Mouse (Mus musculus) neural tube, embryonic 15.5 days (tissue): ENCODE data around the gene Pde2a. TPM values are rescaled to one million over a fixed set of nuclear protein-coding genes. Genes with fewer than 3 reads are reported as not detected.
A peak's percentile ranks its signal among the peaks of the same experiment; 100 is the strongest.

ENCODE experiments used
- ATAC-seq: fragments of 200-750 bp; cut with Nextera tagmentation; 2 replicates; pipeline ENCODE4 v1.8.0; 2017; ENCODE audit warnings: mild to moderate bottlenecking, moderate TSS enrichment, moderate library complexity; ENCODE audit not compliant: low FRiP score
- H3K27ac ChIP-seq: fragments of 300-500 bp; sonication (generic); replicated peaks from 2 replicates; pipeline ENCODE4 v1.5.1; 2015; ENCODE audit warnings: mild to moderate bottlenecking, inconsistent platforms
- H3K27me3 ChIP-seq: fragments of 300-500 bp; sonication (generic); replicated peaks from 2 replicates; pipeline ENCODE4 v1.6.1; 2015; ENCODE audit warnings: inconsistent platforms
- H3K36me3 ChIP-seq: fragments of 300-500 bp; sonication (generic); 2 replicates; pipeline ENCODE4 v1.6.1; 2015; ENCODE audit warnings: inconsistent platforms
- H3K4me1 ChIP-seq: fragments of 300-500 bp; sonication (generic); 2 replicates; pipeline ENCODE4 v1.6.1; 2015; ENCODE audit warnings: inconsistent platforms
- H3K4me2 ChIP-seq: fragments of 300-500 bp; sonication (generic); 2 replicates; pipeline ENCODE4 v1.6.1; 2015; ENCODE audit warnings: inconsistent platforms, mild to moderate bottlenecking, moderate library complexity
- H3K4me3 ChIP-seq: fragments of 300-500 bp; sonication (generic); replicated peaks from 2 replicates; pipeline ENCODE4 v1.5.1; 2015; ENCODE audit warnings: mild to moderate bottlenecking, inconsistent platforms
- H3K9ac ChIP-seq: fragments of 300-500 bp; sonication (generic); replicated peaks from 2 replicates; pipeline ENCODE4 v1.6.1; 2015; ENCODE audit warnings: mild to moderate bottlenecking, inconsistent platforms
- H3K9me3 ChIP-seq: fragments of 300-500 bp; sonication (generic); replicated peaks from 2 replicates; pipeline ENCODE4 v1.6.1; 2016; ENCODE audit warnings: inconsistent platforms
- WGBS: fragments of 180-500 bp; shearing (Covaris S2); methylation state at CpG from one replicate; pipeline ENCODE4 v1.1.7; 2015; ENCODE audit warnings: mixed read lengths; 5-methylcytosine and 5-hydroxymethylcytosine counted together
- polyA plus RNA-seq: library from polyadenylated mRNA; unstranded; fragments of >200 nt; fragmentation: Nextera tagmentation; extraction: Ambion mirVana; gene quantifications from 2 replicates; pipeline ENCODE4 v1.2.1, GENCODE M21; 2015

Gene Pde2a
- polyA plus RNA-seq, 1 experiment from 2014 or later, result 27.9 TPM

GRCm38 (mm10) chr7:101427736-101428135, 6.2 kb downstream of the Pde2a start:
- no peak overlapping the region for H3K27ac ChIP-seq
- WGBS, result 15% methylated on average over 2 of the region's 2 CpGs
- H3K9me3 ChIP-seq, result no peaks in the 10 kb centered on the region

GRCm38 (mm10) chr7:101435038-101435437, 13.5 kb downstream of the Pde2a start:
- H3K4me2 ChIP-seq, result no peak overlapping the region
- H3K4me3 ChIP-seq, result no peak overlapping the region
- no peaks in the 10 kb centered on the region for H3K4me1 ChIP-seq
- H3K36me3 ChIP-seq, result no peaks in the 10 kb centered on the region
- 53% methylated on average over 6 of the region's 6 CpGs for WGBS
- H3K9me3 ChIP-seq, result no peaks in the 10 kb centered on the region
- H3K27ac ChIP-seq, result no peak overlapping the region
- ATAC-seq, result no peak
- H3K9ac ChIP-seq, result no peak overlapping the region
- no peaks in the 10 kb centered on the region for H3K27me3 ChIP-seq

More at GRCm38 (mm10) chr7:101427736-101428135, 6.2 kb downstream of the Pde2a start:
- H3K4me2 ChIP-seq, result no peak overlapping the region
- H3K4me1 ChIP-seq, result peaks cover 13% of the 10 kb centered on the region
- peaks cover 5% of the 10 kb centered on the region; the same call in 1 of the 2 replicates for H3K27me3 ChIP-seq
- no peak for ATAC-seq
- H3K4me3 ChIP-seq, result no peak overlapping the region
- H3K9ac ChIP-seq, result no peak overlapping the region
- no peaks in the 10 kb centered on the region for H3K36me3 ChIP-seq

- H3K9ac ChIP-seq, result no peak overlapping the region
- WGBS, result 11% methylated on average over 1 of the region's 1 CpGs
Observed at GRCm38 (mm10) chr7:101437876-101438275, 16.4 kb downstream of the Pde2a start.

GRCm38 (mm10) chr7:101443093-101443492, 21.6 kb downstream of the Pde2a start:
- H3K9ac ChIP-seq, result no peak overlapping the region
- no peaks in the 10 kb centered on the region for H3K36me3 ChIP-seq
- 62% methylated on average over 10 of the region's 10 CpGs for WGBS
- peaks cover 12% of the 10 kb centered on the region; the same call in 1 of the 2 replicates for H3K4me1 ChIP-seq
- H3K27ac ChIP-seq, result no peak overlapping the region
- H3K9me3 ChIP-seq, result no peaks in the 10 kb centered on the region
- no peak overlapping the region for H3K4me3 ChIP-seq
- ATAC-seq, result no peak
- H3K4me2 ChIP-seq, result no peak overlapping the region
- no peaks in the 10 kb centered on the region for H3K27me3 ChIP-seq

More at GRCm38 (mm10) chr7:101437876-101438275, 16.4 kb downstream of the Pde2a start:
- H3K27me3 ChIP-seq, result no peaks in the 10 kb centered on the region
- no peak overlapping the region for H3K4me2 ChIP-seq
- H3K4me3 ChIP-seq, result no peak overlapping the region
- no peak for ATAC-seq
- peaks cover 6% of the 10 kb centered on the region; the same call in 1 of the 2 replicates for H3K4me1 ChIP-seq
- no peaks in the 10 kb centered on the region for H3K9me3 ChIP-seq
- H3K27ac ChIP-seq, result no peak overlapping the region
- no peaks in the 10 kb centered on the region for H3K36me3 ChIP-seq

GRCm38 (mm10) chr7:101444211-101444610, 22.7 kb downstream of the Pde2a start:
- no peaks in the 10 kb centered on the region for H3K27me3 ChIP-seq
- no peak overlapping the region for H3K27ac ChIP-seq
- H3K9me3 ChIP-seq, result no peaks in the 10 kb centered on the region
- no peak overlapping the region for H3K4me2 ChIP-seq
- no peak for ATAC-seq
- no peak overlapping the region for H3K9ac ChIP-seq
- H3K4me1 ChIP-seq, result peaks cover 12% of the 10 kb centered on the region; the same call in 1 of the 2 replicates
- no peaks in the 10 kb centered on the region for H3K36me3 ChIP-seq
- WGBS, result 79% methylated on average over 4 of the region's 4 CpGs
- no peak overlapping the region for H3K4me3 ChIP-seq

- Histone ChIP-seq H3K9ac (no peak overlapping the region), H3K4me2 (no peak overlapping the region), H3K4me1 (peaks cover 28% of the 10 kb centered on the region; the same call in 1 of the 2 replicates), H3K9me3 (no peaks in the 10 kb centered on the region), H3K27ac (no peak overlapping the region), H3K4me3 (no peak overlapping the region), H3K36me3 (no peaks in the 10 kb centered on the region), H3K27me3 (peaks cover 26% of the 10 kb centered on the region)
- ATAC-seq, result no peak
- 22% methylated on average over 3 of the region's 3 CpGs for WGBS
Observed at GRCm38 (mm10) chr7:101449855-101450254, 28.4 kb downstream of the Pde2a start.

- no peak overlapping the region for H3K27ac ChIP-seq
- peaks cover 28% of the 10 kb centered on the region for H3K4me1 ChIP-seq
- ATAC-seq, result peak; percentile 91
- H3K9ac ChIP-seq, result peak overlapping the region; percentile 60
- no peaks in the 10 kb centered on the region for H3K9me3 ChIP-seq
- peaks cover 26% of the 10 kb centered on the region for H3K27me3 ChIP-seq
- H3K4me3 ChIP-seq, result peak overlapping the region; percentile 55
- WGBS, result under 1% methylated on average over 54 of the region's 68 CpGs
- no peaks in the 10 kb centered on the region for H3K36me3 ChIP-seq
- peak overlapping the region; percentile 100 for H3K4me2 ChIP-seq
Observed at GRCm38 (mm10) chr7:101450422-101451401, 29.2 kb downstream of the Pde2a start.

- Histone ChIP-seq H3K9ac (no peak overlapping the region), H3K9me3 (no peaks in the 10 kb centered on the region), H3K27ac (no peak overlapping the region), H3K27me3 (peaks cover 30% of the 10 kb centered on the region), H3K36me3 (no peaks in the 10 kb centered on the region), H3K4me3 (0 out of 2 replicates have a peak overlapping the region, but pooled peaks have one; percentile 55), H3K4me1 (peaks cover 37% of the 10 kb centered on the region), H3K4me2 (peak overlapping the region; percentile 100)
- ATAC-seq, result no peak
- 91% methylated on average over 3 of the region's 3 CpGs for WGBS
Observed at GRCm38 (mm10) chr7:101452669-101453068, 31.2 kb downstream of the Pde2a start.

GRCm38 (mm10) chr7:101453296-101453695, 31.8 kb downstream of the Pde2a start:
- Histone ChIP-seq H3K9ac (no peak overlapping the region), H3K9me3 (no peaks in the 10 kb centered on the region), H3K4me1 (peaks cover 38% of the 10 kb centered on the region), H3K36me3 (no peaks in the 10 kb centered on the region), H3K27me3 (peaks cover 30% of the 10 kb centered on the region), H3K27ac (no peak overlapping the region), H3K4me3 (0 out of 2 replicates have a peak overlapping the region, but pooled peaks have one; percentile 55), H3K4me2 (peak overlapping the region; percentile 100; the same call in 1 of the 2 replicates)
- WGBS, result 97% methylated on average over 3 of the region's 3 CpGs
- ATAC-seq, result no peak

GRCm38 (mm10) chr7:101453725-101454124, 32.2 kb downstream of the Pde2a start:
- H3K4me2 ChIP-seq, result peak overlapping the region; percentile 100; the same call in 1 of the 2 replicates
- peaks cover 38% of the 10 kb centered on the region for H3K4me1 ChIP-seq
- ATAC-seq, result no peak
- H3K4me3 ChIP-seq, result no peak overlapping the region
- no peaks in the 10 kb centered on the region for H3K9me3 ChIP-seq
- no peak overlapping the region for H3K27ac ChIP-seq
- H3K36me3 ChIP-seq, result no peaks in the 10 kb centered on the region
- H3K9ac ChIP-seq, result no peak overlapping the region
- 27% methylated on average over 8 of the region's 8 CpGs for WGBS
- peaks cover 30% of the 10 kb centered on the region for H3K27me3 ChIP-seq

- 77% methylated on average over 9 of the region's 9 CpGs for WGBS
- ATAC-seq, result no peak
- peaks cover 38% of the 10 kb centered on the region for H3K4me1 ChIP-seq
Observed at GRCm38 (mm10) chr7:101454479-101454878, 33.0 kb downstream of the Pde2a start.

GRCm38 (mm10) chr7:101455141-101455540, 33.6 kb downstream of the Pde2a start:
- Histone ChIP-seq H3K27ac (no peak overlapping the region), H3K36me3 (no peaks in the 10 kb centered on the region), H3K9me3 (no peaks in the 10 kb centered on the region), H3K27me3 (peaks cover 25% of the 10 kb centered on the region), H3K4me2 (no peak overlapping the region), H3K4me3 (no peak overlapping the region), H3K9ac (no peak overlapping the region), H3K4me1 (peaks cover 43% of the 10 kb centered on the region)
- ATAC-seq, result no peak
- WGBS, result 52% methylated on average over 6 of the region's 6 CpGs

More at GRCm38 (mm10) chr7:101454479-101454878, 33.0 kb downstream of the Pde2a start:
- Histone ChIP-seq H3K4me3 (no peak overlapping the region), H3K4me2 (no peak overlapping the region), H3K9me3 (no peaks in the 10 kb centered on the region), H3K27ac (no peak overlapping the region), H3K36me3 (no peaks in the 10 kb centered on the region), H3K9ac (no peak overlapping the region), H3K27me3 (peaks cover 30% of the 10 kb centered on the region)
